Comparison of ENCODE assay signal across 15 mouse cellular contexts in the genomic region with DNA sequence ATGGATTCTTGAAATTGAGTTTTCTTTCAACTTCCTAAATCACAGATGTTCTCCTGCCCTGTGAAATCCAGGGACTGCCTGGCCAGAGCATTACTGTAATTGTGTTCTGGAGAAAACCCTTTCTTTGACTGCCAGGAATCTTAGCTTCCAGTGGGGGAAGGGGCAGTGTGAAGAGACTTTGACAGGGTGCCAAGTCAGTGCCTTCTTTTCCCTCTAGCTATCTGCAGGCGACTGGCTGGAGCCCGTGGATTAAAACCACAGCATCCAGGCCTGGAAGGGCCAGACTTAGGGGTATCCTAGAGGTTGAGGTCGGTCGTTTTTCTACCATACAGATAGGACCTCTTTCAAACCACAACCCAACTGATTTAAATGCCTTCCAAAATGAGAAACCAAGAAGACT. TPM values are rescaled to one million over a fixed set of nuclear protein-coding genes. Genes with fewer than 3 reads are reported as not detected.
A peak's percentile ranks its signal among the peaks of the same experiment; 100 is the strongest.
DNase-seq lines count a peak whose midpoint lies in the region; ATAC-seq and TF ChIP-seq lines count a peak whose summit lies in the region.
"Had no signal": no experiment of that assay in that cellular context is flagged by ENCODE, and none has a peak within 500 bp of the region (broad histone marks: within the 10 kb centered on the region; RNA-seq: fewer than 3 reads in every experiment).

No protein-coding gene starts in this region.

- peak; percentile 7 for DNase-seq in forebrain, postnatal 0 days
- DNase-seq in forebrain, embryonic 10.5 days (ENCODE audit: extremely low spot score, low spot score), result no peak
- peak; percentile 10 to 46 for DNase-seq in left cerebral cortex, postnatal 10 days (ENCODE audit: extremely low spot score in 1 of 2, low spot score in 2 of 2)
- no peak for DNase-seq in left cerebral cortex, adult 11 months (ENCODE audit: low spot score)
- DNase-seq in Muller cell, postnatal 12 days (ENCODE audit: inconsistent ontology term), result peak; percentile 66
- DNase-seq in brain, embryonic 14.5 days (ENCODE audit: low read depth), result peak; percentile 59
- no peak for DNase-seq in urinary bladder, postnatal 14 days (ENCODE audit: low spot score)
- DNase-seq: kidney, adult 11 months; layer of hippocampus, postnatal 36 days; right cerebral cortex, postnatal 4 days had no signal

- no peaks in the 10 kb centered on the region for H3K9me3 ChIP-seq in forebrain, postnatal 0 days (ENCODE audit: low read length)
- no peaks in the 10 kb centered on the region for H3K9me3 ChIP-seq in forebrain, embryonic 10.5 days
- H3K9me3 ChIP-seq in hindbrain, embryonic 16.5 days (ENCODE audit: control insufficient read depth, low read length), result no peaks in the 10 kb centered on the region
- H3K9me3 ChIP-seq: forebrain, embryonic 15.5 days; liver, embryonic 12.5 days; midbrain, embryonic 10.5 days; neural tube, embryonic 13.5 days had no signal

- H3K4me2 ChIP-seq in forebrain, postnatal 0 days (ENCODE audit: low read depth), result no peak overlapping the region
- no peak overlapping the region for H3K4me2 ChIP-seq in hindbrain, embryonic 16.5 days (ENCODE audit: low read length)
- H3K4me2 ChIP-seq: forebrain, embryonic 15.5 days; liver, embryonic 12.5 days; neural tube, embryonic 13.5 days had no signal

- H3K4me1 ChIP-seq in forebrain, postnatal 0 days (ENCODE audit: insufficient read depth), result no peaks in the 10 kb centered on the region
- H3K4me1 ChIP-seq in forebrain, embryonic 10.5 days, result peaks cover 7% of the 10 kb centered on the region; the same call in 1 of the 2 replicates
- no peaks in the 10 kb centered on the region for H3K4me1 ChIP-seq in hindbrain, embryonic 16.5 days (ENCODE audit: control insufficient read depth, insufficient read depth, low read depth, low read length)
- H3K4me1 ChIP-seq: forebrain, embryonic 15.5 days; liver, embryonic 12.5 days; neural tube, embryonic 13.5 days had no signal

- ATAC-seq in forebrain, postnatal 0 days, result no peak
- ATAC-seq in hindbrain, embryonic 16.5 days, result no peak
- ATAC-seq: forebrain, embryonic 15.5 days; liver, embryonic 12.5 days had no signal

- no peak overlapping the region for H3K27ac ChIP-seq in forebrain, postnatal 0 days (ENCODE audit: low read depth, low read length)
- H3K27ac ChIP-seq in forebrain, embryonic 10.5 days, result no peak overlapping the region
- H3K27ac ChIP-seq in hindbrain, embryonic 16.5 days (ENCODE audit: low read depth, low read length), result no peak overlapping the region
- H3K27ac ChIP-seq: forebrain, embryonic 15.5 days; liver, embryonic 12.5 days; midbrain, embryonic 10.5 days; neural tube, embryonic 13.5 days had no signal

- intact Hi-C loops in left cerebral cortex, postnatal 10 days (cut with DNase I), result no loop called here

- no peak overlapping the region for H3K9ac ChIP-seq in forebrain, postnatal 0 days
- no peak overlapping the region for H3K9ac ChIP-seq in hindbrain, embryonic 16.5 days (ENCODE audit: low read depth, low read length)
- H3K9ac ChIP-seq: forebrain, embryonic 15.5 days; liver, embryonic 12.5 days; neural tube, embryonic 13.5 days had no signal

- WGBS in forebrain, postnatal 0 days, result 59% methylated on average over 4 of the region's 4 CpGs
- 62% methylated on average over 4 of the region's 4 CpGs for WGBS in forebrain, embryonic 10.5 days
- 59% methylated on average over 4 of the region's 4 CpGs for WGBS in hindbrain, embryonic 16.5 days

- no peak for TF ChIP-seq POLR2A in brain, embryonic 14.5 days (IDR thresholded peaks at IDR 0.05; ENCODE audit: borderline replicate concordance, extremely low read depth, insufficient read depth, insufficient read length, poor library complexity, severe bottlenecking)

- no peak for TF ChIP-seq CTCF in forebrain, postnatal 0 days (IDR thresholded peaks at IDR 0.05; ENCODE audit: low read depth)
- TF ChIP-seq CTCF in brain, embryonic 14.5 days (IDR thresholded peaks at IDR 0.05; ENCODE audit: borderline replicate concordance, extremely low read depth, insufficient read depth, insufficient read length), result no peak

- H3K27me3 ChIP-seq in forebrain, postnatal 0 days (ENCODE audit: insufficient read depth, low read length), result no peaks in the 10 kb centered on the region
- H3K27me3 ChIP-seq in forebrain, embryonic 10.5 days (ENCODE audit: poor library complexity, severe bottlenecking), result no peaks in the 10 kb centered on the region
- H3K27me3 ChIP-seq in hindbrain, embryonic 16.5 days (replicated peaks; ENCODE audit: control insufficient read depth, insufficient read depth, low read length), result no peaks in the 10 kb centered on the region
- H3K27me3 ChIP-seq: forebrain, embryonic 15.5 days; liver, embryonic 12.5 days; neural tube, embryonic 13.5 days had no signal

- no peaks in the 10 kb centered on the region for H3K36me3 ChIP-seq in forebrain, postnatal 0 days (ENCODE audit: insufficient read depth)
- H3K36me3 ChIP-seq in forebrain, embryonic 10.5 days (replicated peaks), result peaks cover 14% of the 10 kb centered on the region
- 0 out of 2 replicates have a peak, but pooled peaks cover 2% of the 10 kb centered on the region for H3K36me3 ChIP-seq in hindbrain, embryonic 16.5 days (ENCODE audit: control insufficient read depth, insufficient read depth, low read length)
- H3K36me3 ChIP-seq: forebrain, embryonic 15.5 days had no signal

- no peak overlapping the region for H3K4me3 ChIP-seq in forebrain, postnatal 0 days (ENCODE audit: low read depth, low read length)
- H3K4me3 ChIP-seq in forebrain, embryonic 10.5 days, result no peak overlapping the region
- H3K4me3 ChIP-seq in hindbrain, embryonic 16.5 days (ENCODE audit: low read length), result no peak overlapping the region
- H3K4me3 ChIP-seq: forebrain, embryonic 15.5 days; liver, embryonic 12.5 days; midbrain, embryonic 10.5 days; neural tube, embryonic 13.5 days had no signal

RNA-seq across cellular contexts. Expression of a gene that starts 37.5 kb away (rescaled TPM):
- 59.8 and 71.4 TPM in 2 replicates for total RNA-seq in forebrain, postnatal 0 days (2014; rRNA removed)
- polyA plus RNA-seq in forebrain, postnatal 0 days (2015; fragmentation: Nextera tagmentation; extraction: Ambion mirVana), result 5.5 and 8.9 TPM in 2 replicates
- polyA plus RNA-seq in forebrain, embryonic 10.5 days (2016; fragmentation: Nextera tagmentation; extraction: Ambion mirVana), result 5.4 and 5.9 TPM in 2 replicates
- 100 to 1,000 TPM; 106 to 114 TPM for total RNA-seq in left cerebral cortex, postnatal 10 days (2021)
- 20.1 and 26.8 TPM in 2 replicates for polyA plus RNA-seq in brain, embryonic 14.5 days (2012; rRNA removed)
- 9.6 and 10.1 TPM in 2 replicates for polyA plus RNA-seq in hindbrain, embryonic 16.5 days (2015; fragmentation: Nextera tagmentation; extraction: Ambion mirVana)

RNA-seq across cellular contexts. Expression of a gene that starts 40.9 kb away (rescaled TPM):
- 79.6 and 91.1 TPM in 2 replicates for total RNA-seq in forebrain, postnatal 0 days (2014; rRNA removed)
- polyA plus RNA-seq in forebrain, postnatal 0 days (2015; fragmentation: Nextera tagmentation; extraction: Ambion mirVana), result 106 and 143 TPM in 2 replicates
- 355 and 367 TPM in 2 replicates for polyA plus RNA-seq in forebrain, embryonic 10.5 days (2016; fragmentation: Nextera tagmentation; extraction: Ambion mirVana)
- total RNA-seq in left cerebral cortex, postnatal 10 days (2021), result 10 to 100 TPM; 73.3 to 74.4 TPM
- 47.2 and 53.5 TPM in 2 replicates for polyA plus RNA-seq in brain, embryonic 14.5 days (2012; rRNA removed)
- 134 and 137 TPM in 2 replicates for polyA plus RNA-seq in hindbrain, embryonic 16.5 days (2015; fragmentation: Nextera tagmentation; extraction: Ambion mirVana)

RNA-seq across cellular contexts. Expression of a gene that starts 55.0 kb away (rescaled TPM):
- total RNA-seq in forebrain, postnatal 0 days (2014; rRNA removed), result 172 and 182 TPM in 2 replicates
- 369 and 428 TPM in 2 replicates for polyA plus RNA-seq in forebrain, postnatal 0 days (2015; fragmentation: Nextera tagmentation; extraction: Ambion mirVana)
- polyA plus RNA-seq in forebrain, embryonic 10.5 days (2016; fragmentation: Nextera tagmentation; extraction: Ambion mirVana), result 560 and 574 TPM in 2 replicates
- 100 to 1,000 TPM; 105 to 111 TPM for total RNA-seq in left cerebral cortex, postnatal 10 days (2021)
- polyA plus RNA-seq in brain, embryonic 14.5 days (2012; rRNA removed), result 122 and 128 TPM in 2 replicates
- polyA plus RNA-seq in hindbrain, embryonic 16.5 days (2015; fragmentation: Nextera tagmentation; extraction: Ambion mirVana), result 307 and 311 TPM in 2 replicates

Comparison
In these comparisons a context has a peak if more than half of its experiments do, and no peak if none do; other contexts are left out.
1. DNase-seq: peak in forebrain, postnatal 0 days (single experiment), left cerebral cortex, postnatal 10 days (2 of 2), Muller cell, postnatal 12 days (single experiment) and brain, embryonic 14.5 days (single experiment); none in forebrain, embryonic 10.5 days (single experiment), left cerebral cortex, adult 11 months (single experiment) and urinary bladder, postnatal 14 days (single experiment).